Mouse (Mus musculus) gastrocnemius, postnatal 14 days (tissue): Measurements from ENCODE around the gene Pnpla8. TPM values are rescaled to one million over a fixed set of nuclear protein-coding genes. Genes with fewer than 3 reads are reported as not detected.
"Not testable (repeated sequence)": the region's sequence is repeated elsewhere in the genome, so short reads cannot be mapped to it uniquely, and the experiment has no call there.

Source experiments
- DNase-seq: peaks from one replicate; pipeline ENCODE4 v3.0.0; 2021; ENCODE audit warnings: mixed read lengths
- intact Hi-C: fragments of 180-260 bp; cut with DNase I; formaldehyde crosslinking; loops from one replicate; pipeline ENCODE4 v1.15.1; 2025; ENCODE audit warnings: low total_unique reads
- total RNA-seq, 2 experiments: library from RNA; stranded (reverse); gene quantifications; 2 replicates each; pipeline ENCODE4 v1.2.3; 2021

Pnpla8 gene
- total RNA-seq, 2 experiments from 2014 or later: 63.7 to 95.8 TPM

DNA sequence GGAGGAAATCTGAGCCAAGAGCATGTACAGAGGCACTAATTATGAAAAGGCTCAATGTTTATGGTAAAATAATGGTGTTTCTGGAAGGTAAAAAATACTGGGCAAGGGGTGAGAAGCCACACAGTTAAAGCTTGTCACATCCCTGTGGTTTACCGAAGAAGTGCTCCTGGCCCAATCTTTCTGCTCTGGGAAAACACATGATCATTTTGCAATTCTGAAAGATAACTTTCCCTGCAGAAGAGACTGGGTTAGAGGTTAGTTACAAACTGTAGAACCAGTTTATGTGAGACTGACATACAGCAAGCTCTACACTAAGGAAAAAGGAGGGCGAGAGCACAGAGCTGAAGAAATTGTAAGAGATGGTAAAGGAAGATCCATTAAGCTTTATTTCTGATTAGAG, 46.0 kb downstream of the Pnpla8 start:
- DNase-seq: no peak
- intact Hi-C loops: no loop called here

DNA sequence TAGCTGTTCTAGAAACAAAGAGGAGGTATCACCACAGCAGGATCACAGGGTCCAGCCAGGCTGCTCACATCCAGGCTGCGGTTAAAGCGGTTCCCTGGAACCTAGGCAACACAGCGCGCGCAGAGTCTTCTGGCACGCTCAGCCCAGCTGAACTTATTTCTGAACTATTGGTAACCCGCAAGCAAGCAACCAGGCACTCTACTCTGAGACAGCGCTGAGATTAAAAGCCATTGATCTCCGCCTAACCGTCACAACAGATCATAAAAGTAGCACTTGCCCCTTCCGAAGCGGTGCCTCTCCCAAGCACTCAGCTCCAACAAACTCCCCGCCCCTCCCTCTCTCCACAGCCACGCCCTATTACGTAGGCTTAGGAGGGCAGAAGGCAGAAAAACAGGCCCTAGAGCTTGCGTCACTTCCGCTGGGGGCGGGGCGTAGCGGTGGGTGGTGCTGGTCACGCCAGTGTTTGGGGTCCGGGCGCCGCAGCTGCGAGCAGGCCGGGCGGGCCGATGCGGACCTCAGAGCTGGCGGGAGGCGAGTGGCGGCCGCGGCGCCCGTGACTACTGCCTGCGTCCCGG, 47.6 kb downstream of the Pnpla8 start:
- intact Hi-C loops: loop anchor here (2.0 kb wide), 1 partner anchor 58 kb away; the partner anchor contains the start of gene Dnajb9

DNA sequence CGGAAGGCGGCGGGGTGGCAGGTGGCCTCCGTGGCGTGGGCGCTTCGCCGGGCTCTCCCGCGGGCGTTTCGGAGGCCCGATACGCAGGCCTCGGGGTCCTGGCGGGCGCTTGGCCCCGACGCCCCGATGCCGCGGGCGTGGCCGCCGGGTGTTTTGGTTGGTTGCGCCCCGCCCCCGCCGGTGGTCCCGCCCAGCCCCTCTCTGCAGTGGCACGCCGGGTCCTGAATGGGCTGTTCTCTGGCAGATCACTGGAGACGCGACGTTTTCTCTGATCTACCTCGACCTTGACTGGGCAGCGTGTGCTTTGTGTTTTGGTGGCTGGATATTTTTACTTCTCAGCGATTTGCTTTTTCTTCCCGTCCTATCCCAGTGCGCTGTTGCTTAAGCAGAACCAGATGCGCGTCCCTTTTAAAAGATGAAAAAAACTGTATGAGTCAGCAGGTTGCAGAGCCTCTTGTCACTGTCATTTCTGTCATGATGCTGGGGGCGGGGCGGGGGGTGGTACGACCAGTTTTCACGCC, 48.2 kb downstream of the Pnpla8 start:
- DNase-seq: peak; percentile 84
- intact Hi-C loops: loop anchor here (2.0 kb wide), 1 partner anchor 59 kb away; the partner anchor contains the start of gene Dnajb9

More for the DNA sequence above, 47.6 kb downstream of the Pnpla8 start:
- peak; percentile 100 for DNase-seq

DNA sequence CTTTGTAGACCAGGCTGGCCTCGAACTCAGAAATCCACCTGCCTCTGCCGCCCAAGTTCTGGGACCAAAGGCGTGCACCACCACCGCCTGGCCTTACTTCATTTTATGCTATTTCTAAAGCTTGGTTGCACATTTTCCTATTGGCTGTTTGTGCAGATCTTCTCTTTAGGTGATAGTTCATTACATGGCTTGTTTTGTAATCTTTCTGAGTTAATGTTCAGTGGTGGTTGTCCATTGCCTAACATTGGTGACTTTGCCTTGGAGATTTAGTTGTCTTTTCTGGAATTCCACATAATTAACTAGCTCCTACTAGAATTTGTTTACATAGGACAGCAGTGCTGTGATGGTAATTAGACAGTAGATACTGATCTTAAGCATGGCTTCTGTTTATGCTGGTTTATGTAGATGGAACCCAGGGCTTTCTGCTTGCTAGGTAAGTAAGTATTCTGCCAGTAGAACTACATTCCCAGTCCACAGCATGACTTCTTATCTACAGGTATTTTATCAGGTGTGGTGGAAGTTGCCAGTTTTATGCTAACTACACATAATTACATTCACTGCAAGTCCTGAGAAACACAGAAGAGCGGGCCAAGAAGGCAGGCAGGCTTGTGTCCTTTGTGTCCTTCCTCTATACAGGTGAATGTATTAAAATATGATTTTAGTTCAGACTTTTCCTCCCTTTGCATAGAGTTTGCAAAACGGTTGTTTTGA, 53.1 kb downstream of the Pnpla8 start:
- intact Hi-C loops: no loop called here
- DNase-seq: no peak

DNA sequence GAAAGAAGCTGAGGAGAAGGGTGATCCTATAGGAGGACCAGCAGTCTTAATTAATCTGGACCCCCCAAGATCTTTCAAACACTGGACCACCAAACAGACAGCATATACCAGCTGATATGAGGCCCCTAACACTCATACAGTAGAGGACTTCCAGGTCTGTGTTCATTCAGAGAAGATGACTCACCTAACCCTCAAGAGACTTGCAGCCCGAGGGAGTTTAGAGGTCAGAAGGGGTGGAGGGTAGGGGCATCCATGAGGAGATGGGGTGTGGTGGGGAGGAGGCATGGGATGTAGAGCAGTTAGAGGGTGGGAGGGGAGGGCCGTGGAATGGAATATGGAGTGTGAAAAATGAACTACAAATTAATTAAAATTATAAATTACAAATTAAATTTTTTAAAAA, 59.0 kb downstream of the Pnpla8 start:
- intact Hi-C loops, DNase-seq: not testable (repeated sequence)

DNA sequence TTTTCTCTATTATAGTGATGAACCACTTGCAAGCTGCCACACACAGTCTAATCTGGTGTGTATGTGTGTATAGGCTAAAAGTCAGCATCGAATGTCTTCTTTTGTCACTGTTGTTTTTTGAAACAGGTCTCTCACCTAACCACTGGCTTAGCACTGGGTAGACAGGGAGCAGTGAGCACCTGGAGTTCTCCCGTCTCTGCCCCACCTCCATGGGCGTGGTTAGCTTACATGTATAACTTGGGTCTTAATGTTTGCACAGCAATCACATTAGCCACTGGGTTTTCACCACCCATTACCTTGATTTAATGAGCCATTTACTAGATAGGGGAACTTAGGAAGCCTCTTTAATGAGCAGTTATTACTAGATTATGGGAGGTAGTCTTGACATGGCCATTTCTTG, 60.4 kb downstream of the Pnpla8 start:
- no peak for DNase-seq
- intact Hi-C loops: no loop called here

DNA sequence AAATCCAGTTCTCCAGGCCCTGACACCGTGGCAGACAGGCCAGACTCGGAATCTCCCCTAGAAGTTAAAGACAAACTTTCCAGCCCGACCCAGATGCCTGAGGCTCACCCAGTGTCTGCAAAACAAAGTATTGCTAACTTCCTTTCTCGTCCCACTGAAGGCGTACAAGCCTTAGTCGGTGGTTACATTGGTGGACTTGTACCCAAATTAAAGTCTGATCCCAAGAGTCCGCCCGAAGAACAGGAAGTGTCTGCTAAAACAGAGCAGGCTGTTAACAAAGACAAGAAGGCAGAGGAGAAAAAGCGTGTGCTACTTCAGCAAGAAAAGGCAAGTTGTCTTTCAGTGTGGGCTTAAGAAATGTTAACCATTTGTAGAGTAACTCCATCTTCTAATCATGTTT, 62.2 kb downstream of the Pnpla8 start:
- intact Hi-C loops: no loop called here
- DNase-seq: no peak

DNA sequence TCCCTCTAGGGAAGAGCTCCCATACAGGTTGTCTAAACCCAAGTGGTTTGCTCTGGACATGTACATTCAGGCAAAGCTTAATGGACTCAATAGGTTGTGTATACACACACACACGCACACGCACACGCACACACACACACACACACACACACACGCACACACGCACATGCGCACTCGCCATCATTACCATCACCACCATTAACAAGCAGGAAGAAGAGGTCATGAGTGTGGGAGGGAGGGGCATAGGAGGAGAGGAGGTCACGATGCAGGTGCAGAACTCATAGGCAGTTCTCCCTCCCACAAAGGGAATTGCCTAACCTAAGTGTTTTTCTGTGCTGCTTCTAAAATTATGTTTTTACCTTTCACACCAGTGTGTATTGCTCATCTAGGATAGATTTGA, 65.8 kb downstream of the Pnpla8 start:
- intact Hi-C loops: no loop called here

DNA sequence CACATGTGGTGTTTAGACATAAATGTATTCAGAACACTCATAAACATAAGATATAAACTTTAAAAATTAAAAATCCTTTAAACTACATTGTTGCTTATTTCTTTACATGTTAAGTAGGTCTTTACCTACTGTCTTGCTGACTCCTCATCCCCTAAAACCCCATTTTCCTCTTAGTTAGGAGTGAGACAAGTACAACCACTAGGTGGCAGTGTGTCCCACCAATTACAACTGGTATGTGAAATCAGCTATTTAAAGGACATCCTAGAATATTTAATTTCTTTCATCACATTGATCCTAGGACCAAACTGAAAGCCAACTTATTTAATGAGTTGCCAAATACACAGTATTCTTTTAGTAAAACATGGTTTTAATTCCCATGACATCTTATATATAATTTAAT, 71.1 kb downstream of the Pnpla8 start:
- intact Hi-C loops: no loop called here
- peak; percentile 44 for DNase-seq

More for the DNA sequence above, 65.8 kb downstream of the Pnpla8 start:
- no peak for DNase-seq

DNA sequence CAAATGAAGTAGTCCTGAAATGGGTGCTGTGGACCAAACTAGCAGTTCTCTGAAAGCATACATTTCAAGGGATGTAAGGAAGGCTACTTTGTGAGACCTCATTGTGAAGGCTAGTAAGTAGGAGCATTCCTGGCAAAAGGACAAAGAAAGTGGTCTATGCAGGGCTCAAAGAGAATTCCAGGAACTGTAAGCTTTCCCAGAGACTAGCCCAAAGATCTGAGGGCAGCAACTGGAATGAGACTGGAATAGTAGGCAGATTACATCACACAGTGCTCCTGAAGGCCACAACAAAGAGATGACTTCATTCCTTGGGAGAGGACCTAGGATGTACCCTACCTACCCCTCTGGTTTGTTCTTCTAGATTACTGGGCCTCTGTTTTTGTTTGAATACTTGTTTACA, 79.6 kb downstream of the Pnpla8 start:
- DNase-seq: no peak
- intact Hi-C loops: no loop called here

DNA sequence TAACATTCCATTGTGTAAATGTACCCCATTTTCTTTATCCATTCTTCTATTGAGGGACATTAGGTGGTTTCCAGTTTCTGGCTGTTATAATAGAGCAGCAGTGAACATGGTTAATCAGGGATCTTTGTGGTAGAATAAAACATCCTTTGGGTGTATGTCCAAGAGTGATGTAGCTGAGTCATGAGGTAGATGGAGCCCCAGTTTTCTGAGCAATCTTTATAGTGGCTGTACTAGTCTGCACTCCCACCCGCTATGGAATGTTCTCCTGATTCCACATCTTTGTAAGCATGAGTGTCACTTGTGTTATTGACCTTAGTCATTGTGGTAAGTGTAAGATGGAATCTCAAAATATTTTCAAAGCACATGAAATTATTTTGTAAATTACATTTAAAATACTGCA, 82.8 kb downstream of the Pnpla8 start:
- DNase-seq: no peak
- intact Hi-C loops: no loop called here

DNA sequence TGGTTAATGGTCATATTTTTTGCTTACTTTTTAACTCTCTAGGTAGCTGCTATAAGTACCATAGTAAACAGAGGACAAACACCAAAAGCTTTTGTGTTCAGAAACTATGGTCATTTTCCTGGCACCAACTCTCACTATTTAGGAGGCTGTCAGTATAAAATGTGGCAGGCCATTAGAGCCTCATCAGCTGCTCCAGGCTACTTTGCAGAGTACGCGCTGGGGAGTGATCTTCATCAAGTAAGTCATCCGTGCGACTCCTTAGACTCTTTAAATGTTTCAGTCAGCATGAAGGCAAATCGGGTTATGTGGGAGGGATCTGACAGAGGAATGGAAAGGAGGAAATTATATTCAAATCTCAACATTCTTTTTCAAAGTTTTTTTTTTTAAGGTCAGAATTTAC, 83.7 kb downstream of the Pnpla8 start:
- DNase-seq: no peak
- intact Hi-C loops: no loop called here

DNA sequence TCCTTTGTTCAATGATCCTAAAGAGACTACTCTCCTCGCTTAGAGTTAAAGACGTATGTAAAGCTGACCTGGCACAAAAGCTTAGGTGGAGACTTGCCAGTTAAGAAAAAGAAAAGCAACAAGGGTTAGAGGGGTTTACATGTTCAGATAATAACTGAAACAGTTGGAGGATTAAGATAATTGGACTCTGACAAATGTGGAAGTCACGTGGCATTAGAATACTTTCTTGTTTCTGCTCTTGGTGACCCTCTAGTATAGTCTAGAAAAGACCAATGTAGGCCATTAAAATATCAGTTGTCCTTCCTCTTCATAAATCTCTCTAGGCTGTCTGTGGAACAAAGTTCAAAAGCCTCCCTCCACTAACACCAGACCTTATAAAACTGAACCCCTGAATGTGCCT, 87.1 kb downstream of the Pnpla8 start:
- intact Hi-C loops: no loop called here
- no peak for DNase-seq

DNA sequence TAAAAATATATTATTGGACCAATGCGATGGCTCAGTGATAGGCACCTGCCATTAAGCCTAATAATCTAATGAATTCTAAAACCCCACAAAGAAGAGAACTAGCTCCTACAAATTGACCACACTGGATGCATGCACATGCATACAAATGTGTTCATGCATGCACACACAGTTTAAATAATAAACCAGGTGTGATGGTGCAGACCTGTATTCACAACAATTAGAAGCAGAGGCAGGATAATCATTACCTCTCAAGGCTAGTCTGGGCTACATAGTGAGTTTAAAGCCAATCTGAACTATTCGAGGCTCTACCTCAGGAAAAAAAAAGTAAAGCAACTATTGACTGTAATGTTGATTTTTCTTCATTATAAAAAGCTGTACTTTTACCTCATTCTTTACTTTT, 94.0 kb downstream of the Pnpla8 start:
- intact Hi-C loops: no loop called here

DNA sequence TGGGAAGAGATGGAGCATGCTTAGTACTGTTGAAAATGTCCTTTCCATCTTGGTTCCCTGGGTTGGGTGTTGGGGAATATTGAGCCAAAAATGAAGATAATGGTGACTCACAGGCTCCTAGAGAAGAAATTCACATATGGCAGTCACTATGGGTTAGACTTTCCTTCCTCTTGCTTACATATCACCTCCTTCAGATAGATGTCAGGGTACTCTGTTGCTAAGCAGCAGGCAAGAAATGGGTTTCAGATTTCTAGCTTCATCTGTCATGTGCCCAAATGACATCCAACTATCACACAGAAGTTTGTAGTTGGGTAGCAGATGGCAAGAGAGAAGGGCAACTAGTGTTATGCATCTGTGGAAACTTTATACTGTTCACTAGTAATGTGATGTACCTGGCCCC, 103.9 kb downstream of the Pnpla8 start:
- DNase-seq: no peak
- intact Hi-C loops: no loop called here

More for the DNA sequence above, 94.0 kb downstream of the Pnpla8 start:
- DNase-seq: no peak

DNA sequence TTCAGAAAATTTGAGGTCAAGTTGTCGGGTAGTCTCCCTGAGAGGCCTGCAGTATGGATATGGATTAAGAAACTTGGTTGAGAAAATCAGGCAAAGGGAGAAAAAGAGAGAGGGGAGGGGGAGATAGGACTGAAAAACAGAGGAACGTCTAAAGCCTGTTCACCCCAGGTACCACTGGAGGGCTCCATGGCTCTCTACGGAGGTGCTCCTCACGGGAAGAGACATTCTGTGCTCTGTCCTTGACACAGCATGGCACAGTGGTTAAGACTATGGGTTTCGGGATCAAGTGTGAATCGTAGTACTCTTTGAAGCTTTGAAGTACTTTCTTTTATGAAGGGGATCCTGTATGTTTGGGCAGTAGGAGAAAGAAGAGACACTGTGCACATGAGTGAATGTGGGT, 106.3 kb downstream of the Pnpla8 start:
- intact Hi-C loops: no loop called here
- DNase-seq: no peak

DNA sequence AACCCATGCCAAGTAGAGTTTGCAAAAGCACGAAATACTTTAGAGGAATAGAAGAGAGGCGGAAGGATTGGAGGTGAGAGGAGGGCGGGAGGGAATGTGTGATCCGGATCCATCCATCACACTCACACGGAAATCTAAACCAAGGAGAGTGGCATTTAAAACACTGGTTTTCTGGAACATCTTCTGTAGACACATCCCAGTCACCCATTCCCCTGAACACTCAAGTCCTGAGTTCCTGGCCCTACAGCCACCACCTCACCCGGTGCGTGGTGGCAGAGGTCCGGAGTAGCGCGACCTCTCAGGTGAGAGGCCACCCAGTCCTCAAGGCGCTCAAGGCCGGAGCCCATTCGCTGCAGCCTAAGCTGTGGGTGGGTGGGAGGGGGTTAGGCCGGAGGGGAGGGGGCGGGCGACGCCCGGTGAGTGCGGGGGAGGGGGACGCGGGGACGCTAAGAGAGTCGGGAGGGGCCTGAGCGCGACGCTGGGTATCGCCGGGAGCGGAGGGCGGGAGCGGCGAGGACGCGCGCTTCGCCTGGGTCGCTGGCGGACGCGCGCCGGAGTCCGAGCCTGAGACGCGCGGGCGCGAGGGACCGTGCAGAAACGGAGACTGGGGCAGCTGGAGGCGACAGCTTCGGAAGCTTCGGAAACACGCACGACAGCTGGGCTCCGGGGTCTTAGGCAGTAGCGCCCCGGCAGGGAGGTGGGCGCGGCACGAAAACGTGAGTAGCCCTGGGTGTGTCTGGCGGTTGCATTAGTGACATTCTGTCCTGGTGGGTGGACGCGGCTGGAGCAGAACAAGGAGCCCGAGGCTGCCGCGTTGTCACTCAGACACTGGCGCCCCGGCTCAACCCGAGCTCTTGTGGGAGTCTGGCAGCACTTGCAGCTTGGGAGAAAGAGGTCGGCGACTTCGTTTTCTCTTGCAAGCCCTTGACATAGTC, 107.5 kb downstream of the Pnpla8 start, which contains the start of gene Nrcam:
Nrcam (plus strand) TSS at position 505 of the 935 bp plus-strand sequence.
- intact Hi-C loops: no loop called here
- DNase-seq: peak; percentile 27

DNA sequence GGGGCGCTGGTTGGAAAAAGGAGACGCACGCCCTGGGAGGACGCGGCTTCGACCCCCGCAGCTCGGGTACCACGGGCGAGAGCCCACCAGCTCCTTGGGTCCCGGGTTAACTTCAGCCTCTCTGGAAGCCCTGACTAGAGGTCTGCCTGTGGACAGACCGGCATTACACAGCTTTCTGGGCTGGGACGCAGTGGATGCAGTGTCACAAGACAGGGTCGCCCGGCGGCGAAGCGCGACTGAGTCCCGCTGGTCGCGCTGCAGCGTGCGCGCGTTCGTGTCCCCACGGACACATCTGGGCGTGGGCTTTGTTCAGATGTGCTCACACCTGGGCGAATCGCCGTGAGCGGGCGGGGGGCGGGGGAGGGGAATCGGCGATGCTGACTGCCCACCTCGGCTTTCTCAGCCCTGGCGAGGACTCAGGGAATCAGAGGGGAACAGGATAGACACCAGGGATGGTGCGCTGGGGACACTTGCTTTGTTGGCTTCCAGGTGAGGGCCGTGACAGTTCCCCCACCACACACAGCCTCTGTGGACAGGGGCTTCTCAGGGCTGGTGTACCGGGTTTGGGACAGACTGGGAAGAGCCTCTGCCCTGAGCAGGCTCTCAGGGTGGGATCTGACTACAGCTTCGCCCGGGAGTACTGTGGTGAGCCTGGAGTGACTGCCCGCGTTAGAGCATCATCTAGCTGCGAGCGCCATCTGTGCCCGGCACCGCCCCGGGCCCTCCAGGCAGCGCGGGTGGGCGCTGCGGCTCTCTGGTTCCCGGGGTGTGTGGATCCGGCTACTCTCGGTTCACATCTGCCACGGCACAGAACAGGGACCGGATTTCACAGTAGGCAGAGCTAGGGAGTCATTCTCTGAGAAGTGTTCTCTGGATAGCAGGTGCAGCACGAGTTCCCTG, 108.4 kb downstream of the Pnpla8 start:
- intact Hi-C loops: no loop called here
- DNase-seq: no peak

DNA sequence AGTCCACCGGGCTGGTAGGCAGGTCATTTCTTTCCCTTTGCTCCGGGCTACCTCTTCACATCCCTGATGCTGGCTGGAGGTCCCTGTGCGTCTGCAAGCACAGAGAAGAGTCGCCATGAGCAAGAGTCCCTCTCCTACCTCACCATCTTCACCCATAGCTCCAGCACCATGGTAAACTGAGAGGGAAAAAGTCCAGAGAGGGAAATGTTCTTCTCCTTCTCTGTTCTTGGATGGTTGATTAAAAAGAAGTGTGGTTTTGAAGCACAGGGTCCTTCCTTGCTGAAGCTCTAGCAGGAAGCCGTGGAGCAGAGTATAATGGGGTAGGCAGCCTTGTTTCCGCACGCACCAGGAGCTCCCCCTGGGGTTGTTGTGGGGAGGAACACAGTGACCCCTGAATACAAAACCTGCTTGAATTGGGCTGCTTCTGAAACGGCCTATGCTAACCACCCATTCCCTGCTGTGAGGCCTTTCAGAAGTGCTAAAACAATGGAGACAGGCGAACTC, 109.1 kb downstream of the Pnpla8 start:
- intact Hi-C loops: no loop called here
- DNase-seq: no peak
